27 mouse cellular contexts compared by ENCODE assay signal in the genomic region with DNA sequence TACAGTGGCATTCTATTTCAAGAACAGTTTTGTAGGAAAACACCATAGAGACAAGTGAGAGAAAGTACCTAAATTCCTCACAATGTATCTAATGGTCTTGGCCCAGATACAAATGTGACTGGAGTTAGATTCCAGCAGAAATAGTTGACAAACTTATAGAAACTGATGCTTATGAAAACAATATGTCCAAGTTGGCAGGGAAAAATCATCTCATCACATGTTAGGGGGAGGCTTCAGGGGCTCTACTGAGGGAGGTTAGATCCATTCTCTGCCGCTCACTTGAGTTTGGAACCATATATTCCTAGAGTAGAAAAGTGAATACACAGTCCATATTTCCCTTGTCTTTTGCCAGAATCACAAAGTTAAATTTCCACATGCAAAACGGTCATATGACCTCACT.
DNase-seq lines count a peak whose midpoint lies in the region; ATAC-seq and TF ChIP-seq lines count a peak whose summit lies in the region.
"Had no signal": no experiment of that assay in that cellular context is flagged by ENCODE, and none has a peak within 500 bp of the region (broad histone marks: within the 10 kb centered on the region; RNA-seq: fewer than 3 reads in every experiment).

No protein-coding gene starts in this region.

- H3K4me1 ChIP-seq in heart, postnatal 0 days (ENCODE audit: control insufficient read depth, insufficient read depth), result peaks cover 20% of the 10 kb centered on the region; the same call in 1 of the 2 replicates
- H3K4me1 ChIP-seq in lung, embryonic 16.5 days (replicated peaks; ENCODE audit: control insufficient read depth, insufficient read depth, low read length), result peaks cover 3% of the 10 kb centered on the region
- peaks cover 10% of the 10 kb centered on the region; the same call in 1 of the 2 replicates for H3K4me1 ChIP-seq in embryonic facial prominence, embryonic 15.5 days
- peaks cover 11% of the 10 kb centered on the region; the same call in 1 of the 2 replicates for H3K4me1 ChIP-seq in stomach, embryonic 16.5 days (ENCODE audit: control insufficient read depth, insufficient read depth, low read length)

- peak overlapping the region; percentile 70 for H3K27ac ChIP-seq in heart, postnatal 0 days (ENCODE audit: low read depth)
- no peak overlapping the region for H3K27ac ChIP-seq in lung, embryonic 16.5 days (ENCODE audit: low read length)
- peak overlapping the region; percentile 65; the same call in 1 of the 2 replicates for H3K27ac ChIP-seq in embryonic facial prominence, embryonic 15.5 days (replicated peaks)
- peak overlapping the region; percentile 62; the same call in 1 of the 2 replicates for H3K27ac ChIP-seq in stomach, embryonic 16.5 days (ENCODE audit: low read length)
- H3K27ac ChIP-seq: hindbrain, embryonic 13.5 days; liver, embryonic 13.5 days; midbrain, embryonic 10.5 days; midbrain, embryonic 15.5 days had no signal

- 64% methylated on average over 2 of the region's 2 CpGs for WGBS in heart, postnatal 0 days
- 68% methylated on average over 2 of the region's 2 CpGs for WGBS in lung, embryonic 16.5 days
- WGBS in embryonic facial prominence, embryonic 15.5 days, result 44% methylated on average over 2 of the region's 2 CpGs
- 67% methylated on average over 2 of the region's 2 CpGs for WGBS in stomach, embryonic 16.5 days

- H3K27me3 ChIP-seq in heart, postnatal 0 days (ENCODE audit: control insufficient read depth, insufficient read depth, low read length), result no peaks in the 10 kb centered on the region
- H3K27me3 ChIP-seq in lung, embryonic 16.5 days (ENCODE audit: control insufficient read depth, insufficient read depth, low read depth, low read length), result no peaks in the 10 kb centered on the region
- H3K27me3 ChIP-seq in embryonic facial prominence, embryonic 15.5 days, result no peaks in the 10 kb centered on the region
- H3K27me3 ChIP-seq in stomach, embryonic 16.5 days (ENCODE audit: control insufficient read depth, insufficient read depth, low read length), result no peaks in the 10 kb centered on the region
- H3K27me3 ChIP-seq: CH12.LX; hindbrain, embryonic 13.5 days; limb, embryonic 13.5 days; liver, embryonic 13.5 days; midbrain, embryonic 15.5 days; Patski had no signal

- no peak for ATAC-seq in heart, postnatal 0 days (ENCODE audit: insufficient read depth, low read depth)
- peak; percentile 37; the same call in 1 of the 2 replicates for ATAC-seq in lung, embryonic 16.5 days (ENCODE audit: low read depth)
- 0 out of 2 replicates have a peak, but pooled peaks have one; percentile 34 for ATAC-seq in embryonic facial prominence, embryonic 15.5 days (ENCODE audit: insufficient number of reproducible peaks, low FRiP score, low TSS enrichment, low read depth)
- no peak for ATAC-seq in stomach, embryonic 16.5 days (ENCODE audit: insufficient read depth, low FRiP score)
- no peak for ATAC-seq in erythroid progenitor cell, adult 5-6 weeks (replicated peaks; ENCODE audit: low FRiP score, poor library complexity, severe bottlenecking)
- ATAC-seq: forebrain, embryonic 16.5 days; midbrain, embryonic 15.5 days had no signal

- intact Hi-C loops in heart, postnatal 14 days (cut with DNase I), result no loop called here

- no peak for DNase-seq in heart, postnatal 0 days (ENCODE audit: low spot score)
- no peak for DNase-seq in heart, postnatal 14 days
- no peak for DNase-seq in lung, postnatal 10 days
- DNase-seq in MN1 (ENCODE audit: low spot score), result no peak
- DNase-seq: adrenal gland, postnatal 14 days; cerebellum, adult 11-12 months; cerebellum, postnatal 10 days; gastrocnemius, postnatal 10 days; heart, postnatal 4 days; kidney, adult 11 months; liver, embryonic 13.5 days; lung, adult 18-20 months; right cerebral cortex, postnatal 25 days; spleen, adult 18-20 months; thymus, adult 2 months; thymus, postnatal 4 days had no signal

- no peaks in the 10 kb centered on the region for H3K36me3 ChIP-seq in heart, postnatal 0 days (replicated peaks; ENCODE audit: control insufficient read depth, insufficient read depth, low read length)
- no peaks in the 10 kb centered on the region for H3K36me3 ChIP-seq in lung, embryonic 16.5 days (ENCODE audit: control insufficient read depth, insufficient read depth, low read length)
- H3K36me3 ChIP-seq in embryonic facial prominence, embryonic 15.5 days, result no peaks in the 10 kb centered on the region
- no peaks in the 10 kb centered on the region for H3K36me3 ChIP-seq in stomach, embryonic 16.5 days (ENCODE audit: control insufficient read depth, insufficient read depth, low read length)
- H3K36me3 ChIP-seq: hindbrain, embryonic 13.5 days; limb, embryonic 13.5 days; liver, embryonic 13.5 days; midbrain, embryonic 10.5 days; midbrain, embryonic 15.5 days had no signal

- H3K4me3 ChIP-seq in heart, postnatal 0 days (ENCODE audit: low read depth, low read length), result no peak overlapping the region
- H3K4me3 ChIP-seq in lung, embryonic 16.5 days (ENCODE audit: low read length), result no peak overlapping the region
- no peak overlapping the region for H3K4me3 ChIP-seq in embryonic facial prominence, embryonic 15.5 days (replicated peaks)
- no peak overlapping the region for H3K4me3 ChIP-seq in stomach, embryonic 16.5 days (replicated peaks; ENCODE audit: low read length)
- H3K4me3 ChIP-seq: hindbrain, embryonic 13.5 days; limb, embryonic 13.5 days; liver, embryonic 13.5 days; midbrain, embryonic 10.5 days; midbrain, embryonic 15.5 days had no signal

- no peak overlapping the region for H3K4me2 ChIP-seq in heart, postnatal 0 days (ENCODE audit: low read depth, low read length)
- H3K4me2 ChIP-seq in lung, embryonic 16.5 days (ENCODE audit: low read depth, low read length), result no peak overlapping the region
- H3K4me2 ChIP-seq in embryonic facial prominence, embryonic 15.5 days (replicated peaks), result no peak overlapping the region
- H3K4me2 ChIP-seq in stomach, embryonic 16.5 days (ENCODE audit: low read depth, low read length), result no peak overlapping the region
- H3K4me2 ChIP-seq: hindbrain, embryonic 13.5 days; liver, embryonic 13.5 days; midbrain, embryonic 15.5 days had no signal

- TF ChIP-seq CTCF in heart, postnatal 0 days (IDR thresholded peaks at IDR 0.05; ENCODE audit: low read depth), result no peak

- no peak overlapping the region for H3K9ac ChIP-seq in heart, postnatal 0 days (replicated peaks; ENCODE audit: low read depth, low read length)
- H3K9ac ChIP-seq in lung, embryonic 16.5 days (ENCODE audit: low read length), result no peak overlapping the region
- no peak overlapping the region for H3K9ac ChIP-seq in embryonic facial prominence, embryonic 15.5 days
- no peak overlapping the region for H3K9ac ChIP-seq in stomach, embryonic 16.5 days (ENCODE audit: low read length)
- H3K9ac ChIP-seq: hindbrain, embryonic 13.5 days; limb, embryonic 13.5 days; liver, embryonic 13.5 days; midbrain, embryonic 15.5 days had no signal

- no peaks in the 10 kb centered on the region for H3K9me3 ChIP-seq in heart, postnatal 0 days (replicated peaks; ENCODE audit: control insufficient read depth, low read length)
- no peaks in the 10 kb centered on the region for H3K9me3 ChIP-seq in lung, embryonic 16.5 days (ENCODE audit: control insufficient read depth, low read length)
- H3K9me3 ChIP-seq in embryonic facial prominence, embryonic 15.5 days (replicated peaks), result no peaks in the 10 kb centered on the region
- no peaks in the 10 kb centered on the region for H3K9me3 ChIP-seq in stomach, embryonic 16.5 days (replicated peaks; ENCODE audit: control insufficient read depth, low read length)
- H3K9me3 ChIP-seq: hindbrain, embryonic 13.5 days; limb, embryonic 13.5 days; liver, embryonic 13.5 days; midbrain, embryonic 10.5 days; midbrain, embryonic 15.5 days had no signal

- TF ChIP-seq EP300 in heart, postnatal 0 days (IDR thresholded peaks at IDR 0.05; ENCODE audit: low read depth), result no peak

Comparison
In these comparisons a context has a peak if more than half of its experiments do, and no peak if none do; other contexts are left out.
1. ATAC-seq: peak in lung, embryonic 16.5 days (single experiment) and embryonic facial prominence, embryonic 15.5 days (single experiment); none in heart, postnatal 0 days (single experiment), stomach, embryonic 16.5 days (single experiment) and erythroid progenitor cell, adult 5-6 weeks (single experiment).